Mouse (Mus musculus) lung, postnatal 0 days (tissue): ENCODE data around the gene Grasp.

Experiments used
- CTCF ChIP-seq: IDR thresholded peaks from 2 replicates; pipeline ENCODE4 v1.5.1; 2016; ENCODE audit warnings: antibody characterized with exemption, mild to moderate bottlenecking
- EP300 ChIP-seq: IDR thresholded peaks from 2 replicates; pipeline ENCODE4 v1.6.1; 2016; ENCODE audit warnings: antibody characterized with exemption, mild to moderate bottlenecking, control low read depth

GRCm38 (mm10) chr15:101222897-101223482, 998 bp upstream of the Grasp start:
- TF ChIP-seq EP300 (no peak), CTCF (no peak)
